Mouse (Mus musculus) adrenal gland, postnatal 25 days (tissue): ENCODE data around the gene Ifit3b. TPM values are rescaled to one million over a fixed set of nuclear protein-coding genes. Genes with fewer than 3 reads are reported as not detected.

Experiments
- total RNA-seq: library from RNA; stranded (reverse); gene quantifications from 2 replicates; pipeline ENCODE4 v1.2.3, GENCODE M21; 2021

Gene Ifit3b
- total RNA-seq, 1 experiment from 2014 or later: 4.9 TPM

Other genes with a start within 250 kb of the Ifit3b start
- gene Ch25h, start 132.8 kb upstream of the Ifit3b start, total RNA-seq: 0.82 TPM in 1 of 2 replicates, not detected in the other
- gene Lipa, start 80.5 kb upstream of the Ifit3b start, total RNA-seq: 192 and 213 TPM in 2 replicates
- 2.3 and 4.9 TPM in 2 replicates for gene Ifit2, start 57.3 kb upstream of the Ifit3b start, total RNA-seq
- gene Ifit3, start 24.4 kb upstream of the Ifit3b start, total RNA-seq: 7.4 and 10.7 TPM in 2 replicates
- gene Ifit1bl1, start 6.0 kb upstream of the Ifit3b start, total RNA-seq: 0.82 TPM in 1 of 2 replicates, not detected in the other
- gene Ifit1bl2, start 32.8 kb downstream of the Ifit3b start, total RNA-seq: 0.24 and 0.48 TPM in 2 replicates
- 4.1 and 5.1 TPM in 2 replicates for gene Ifit1, start 32.9 kb downstream of the Ifit3b start, total RNA-seq
- 0.39 and 1.0 TPM in 2 replicates for gene Slc16a12, start 139.3 kb downstream of the Ifit3b start, total RNA-seq